Mouse (Mus musculus) hindbrain, embryonic 15.5 days (tissue): Measurements from ENCODE around the gene Tiam1. TPM values are rescaled to one million over a fixed set of nuclear protein-coding genes. Genes with fewer than 3 reads are reported as not detected.

ENCODE experiments used
- ATAC-seq: fragments of 200-750 bp; cut with Nextera tagmentation; 2 replicates; pipeline ENCODE4 v1.8.0; 2017; ENCODE audit warnings: low read depth, moderate number of reproducible peaks, moderate TSS enrichment; ENCODE audit not compliant: low FRiP score
- H3K27ac ChIP-seq: fragments of 300-500 bp; sonication (generic); replicated peaks from 2 replicates; pipeline ENCODE4 v1.5.1; 2015; ENCODE audit warnings: mild to moderate bottlenecking, inconsistent platforms
- H3K27me3 ChIP-seq: fragments of 300-500 bp; sonication (generic); 2 replicates; pipeline ENCODE4 v1.6.1; 2015; ENCODE audit warnings: control low read depth, inconsistent platforms
- H3K36me3 ChIP-seq: fragments of 300-500 bp; sonication (generic); 2 replicates; pipeline ENCODE4 v1.6.1; 2015; ENCODE audit warnings: control low read depth, inconsistent platforms
- H3K4me1 ChIP-seq: fragments of 300-500 bp; sonication (generic); replicated peaks from 2 replicates; pipeline ENCODE4 v1.6.1; 2015; ENCODE audit warnings: control low read depth, inconsistent platforms
- H3K4me2 ChIP-seq: fragments of 300-500 bp; sonication (generic); 2 replicates; pipeline ENCODE4 v1.6.1; 2015; ENCODE audit warnings: moderate library complexity, mild to moderate bottlenecking, inconsistent platforms
- H3K4me3 ChIP-seq: fragments of 300-500 bp; sonication (generic); 2 replicates; pipeline ENCODE4 v1.5.1; 2015; ENCODE audit warnings: mild to moderate bottlenecking, inconsistent platforms
- H3K9ac ChIP-seq: fragments of 300-500 bp; sonication (generic); 2 replicates; pipeline ENCODE4 v1.6.1; 2015; ENCODE audit warnings: inconsistent platforms
- H3K9me3 ChIP-seq: fragments of 300-500 bp; sonication (generic); 2 replicates; pipeline ENCODE4 v1.6.1; 2016; ENCODE audit warnings: control low read depth, inconsistent platforms
- WGBS: fragments of 180-500 bp; shearing (Covaris S2); methylation state at CpG from one replicate; pipeline ENCODE4 v1.1.7; 2015; 5-methylcytosine and 5-hydroxymethylcytosine counted together
- polyA plus RNA-seq: library from polyadenylated mRNA; unstranded; fragments of >200 nt; fragmentation: Nextera tagmentation; extraction: Ambion mirVana; gene quantifications from 2 replicates; pipeline ENCODE4 v1.2.1, GENCODE M21; 2015

The Tiam1 gene
- polyA plus RNA-seq, 1 experiment from 2014 or later: 23.8 TPM

GRCm38 (mm10) chr16:90128817-90129587 lies 14.6 kb downstream of the Tiam1 start:
- no peak overlapping the region for H3K4me2 ChIP-seq
- H3K9me3 ChIP-seq: no peaks in the 10 kb centered on the region
- ATAC-seq: no peak
- no peaks in the 10 kb centered on the region for H3K36me3 ChIP-seq
- peaks cover 11% of the 10 kb centered on the region; the same call in 1 of the 2 replicates for H3K4me1 ChIP-seq
- no peaks in the 10 kb centered on the region for H3K27me3 ChIP-seq
- H3K9ac ChIP-seq: no peak overlapping the region
- H3K4me3 ChIP-seq: no peak overlapping the region
- no peak overlapping the region for H3K27ac ChIP-seq
- WGBS: 34% methylated on average over 19 of the region's 19 CpGs

DNA sequence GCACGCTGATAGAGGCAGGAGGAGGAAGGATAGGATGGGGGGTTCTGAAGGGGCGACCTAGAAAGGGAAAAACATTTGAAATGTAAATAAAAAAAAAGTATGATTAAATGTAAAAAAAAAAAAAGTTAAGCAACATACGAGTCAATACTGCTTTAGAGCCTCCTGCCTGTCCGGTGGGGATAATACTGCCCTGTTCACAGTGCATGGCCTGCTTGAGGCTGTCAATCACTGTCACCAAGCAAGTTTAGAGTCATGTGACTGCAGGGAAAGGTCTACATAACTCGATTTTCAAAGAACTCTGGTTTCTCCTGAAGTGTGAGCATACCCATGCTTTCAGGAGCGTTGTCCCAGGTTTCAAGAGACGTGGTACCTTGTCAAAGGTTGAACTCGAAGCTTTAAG lies 15.2 kb downstream of the Tiam1 start:
- WGBS: 65% methylated on average over 8 of the region's 8 CpGs

DNA sequence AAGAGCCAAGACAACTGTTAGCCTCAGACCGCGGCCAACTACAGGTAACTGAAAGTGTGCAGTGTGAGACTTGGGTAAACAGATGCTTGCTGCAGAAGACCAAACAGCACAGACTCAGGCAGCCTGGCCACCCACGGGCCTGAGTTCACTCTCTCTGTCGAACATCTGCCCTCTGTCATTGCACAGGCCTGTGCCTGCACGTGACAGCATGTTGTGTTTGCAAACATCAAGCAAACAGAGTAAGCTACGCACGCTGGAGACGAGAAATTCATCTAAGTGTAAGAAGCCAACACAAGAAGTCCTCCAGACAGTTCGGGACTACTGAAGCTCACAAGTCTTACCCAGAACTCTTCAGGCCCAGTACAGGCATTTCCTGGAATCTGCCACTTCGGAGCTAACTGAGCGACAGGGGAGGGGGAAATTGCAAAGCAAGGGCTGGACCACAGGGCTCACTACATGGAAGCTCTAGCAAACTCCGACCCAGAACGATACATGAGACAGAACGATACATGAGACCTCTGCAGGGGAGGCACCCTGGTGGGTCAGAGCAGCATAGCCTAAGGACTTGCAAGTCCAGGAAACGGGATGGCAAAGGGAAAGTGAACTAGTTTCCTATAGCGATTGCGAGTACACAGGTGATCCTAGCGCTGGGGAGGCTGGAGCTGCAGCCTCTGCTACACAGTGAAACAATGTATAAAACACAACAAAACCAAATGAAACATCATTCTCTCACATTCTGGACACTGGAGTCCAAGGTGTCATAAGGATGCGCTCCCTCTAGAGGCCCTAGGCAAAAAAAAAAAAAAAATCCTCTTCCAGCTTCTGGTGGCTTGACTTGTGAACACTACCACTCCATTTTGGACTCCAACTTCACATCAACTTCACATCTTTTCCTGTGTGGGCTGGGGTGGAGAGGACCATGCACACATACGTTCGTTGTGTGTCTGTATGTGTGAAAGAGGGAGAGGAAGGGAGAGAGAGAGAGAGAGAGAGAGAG lies 18.0 kb downstream of the Tiam1 start:
- Histone ChIP-seq H3K27ac (no peak overlapping the region), H3K9me3 (no peaks in the 10 kb centered on the region; the same call in 1 of the 2 replicates), H3K36me3 (no peaks in the 10 kb centered on the region), H3K4me3 (no peak overlapping the region), H3K9ac (no peak overlapping the region), H3K4me2 (no peak overlapping the region), H3K27me3 (no peaks in the 10 kb centered on the region), H3K4me1 (peaks cover 11% of the 10 kb centered on the region; the same call in 1 of the 2 replicates)
- 78% methylated on average over 21 of the region's 21 CpGs for WGBS
- ATAC-seq: no peak

More for the DNA sequence above, 15.2 kb downstream of the Tiam1 start:
- no peak overlapping the region for H3K4me2 ChIP-seq
- H3K4me1 ChIP-seq: peaks cover 11% of the 10 kb centered on the region; the same call in 1 of the 2 replicates
- H3K36me3 ChIP-seq: no peaks in the 10 kb centered on the region
- no peak overlapping the region for H3K9ac ChIP-seq
- no peaks in the 10 kb centered on the region for H3K9me3 ChIP-seq
- ATAC-seq: no peak
- no peaks in the 10 kb centered on the region for H3K27me3 ChIP-seq
- no peak overlapping the region for H3K27ac ChIP-seq
- no peak overlapping the region for H3K4me3 ChIP-seq

DNA sequence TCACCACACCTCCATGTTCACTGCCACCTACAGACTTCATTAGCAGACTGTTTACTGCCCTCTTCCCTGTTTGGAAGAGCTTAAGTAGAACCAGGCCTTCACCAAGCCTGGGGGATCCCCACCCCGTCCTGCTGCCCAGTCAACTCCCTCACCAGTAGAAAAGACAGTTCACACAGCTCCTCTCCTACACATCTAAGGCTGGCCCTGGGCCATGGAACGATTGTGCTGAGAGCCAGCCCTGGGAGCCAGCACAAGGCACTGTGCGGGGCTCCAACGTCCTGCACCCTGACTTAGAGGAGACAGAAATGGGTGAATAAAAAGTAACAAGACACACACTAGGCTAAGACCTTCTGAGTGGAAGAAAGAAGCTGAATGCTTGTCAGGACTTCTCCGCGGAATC lies 20.5 kb downstream of the Tiam1 start:
- Histone ChIP-seq H3K4me2 (no peak overlapping the region), H3K4me3 (no peak overlapping the region), H3K4me1 (0 out of 2 replicates have a peak, but pooled peaks cover 5% of the 10 kb centered on the region), H3K27ac (no peak overlapping the region), H3K9ac (no peak overlapping the region), H3K27me3 (no peaks in the 10 kb centered on the region), H3K9me3 (no peaks in the 10 kb centered on the region; the same call in 1 of the 2 replicates), H3K36me3 (no peaks in the 10 kb centered on the region)
- 80% methylated on average over 6 of the region's 6 CpGs for WGBS
- ATAC-seq: no peak

DNA sequence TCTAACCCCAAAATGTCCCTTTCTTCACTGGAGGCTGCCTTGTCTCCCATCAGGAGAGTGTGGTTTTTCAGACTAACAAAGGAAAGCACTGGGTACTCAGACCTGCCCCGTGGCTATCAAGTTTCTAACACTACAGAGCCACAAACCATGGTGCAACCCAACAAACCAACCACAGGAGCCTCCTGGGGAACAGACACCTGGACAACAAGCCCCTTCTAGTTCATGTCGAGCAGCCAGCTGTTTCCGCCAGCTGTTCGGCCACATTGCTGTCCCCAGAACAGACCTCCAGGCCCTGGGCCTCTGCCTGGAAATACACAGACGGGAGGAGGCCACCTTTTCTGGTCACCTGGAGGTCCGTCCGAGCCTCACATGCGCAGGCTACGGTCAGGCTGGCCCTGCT lies 21.1 kb downstream of the Tiam1 start:
- H3K9me3 ChIP-seq: no peaks in the 10 kb centered on the region; the same call in 1 of the 2 replicates
- 91% methylated on average over 9 of the region's 9 CpGs for WGBS
- H3K4me1 ChIP-seq: 0 out of 2 replicates have a peak, but pooled peaks cover 5% of the 10 kb centered on the region
- no peak overlapping the region for H3K9ac ChIP-seq
- ATAC-seq: no peak
- H3K4me3 ChIP-seq: no peak overlapping the region
- H3K27me3 ChIP-seq: no peaks in the 10 kb centered on the region
- H3K4me2 ChIP-seq: no peak overlapping the region
- no peaks in the 10 kb centered on the region for H3K36me3 ChIP-seq
- no peak overlapping the region for H3K27ac ChIP-seq

DNA sequence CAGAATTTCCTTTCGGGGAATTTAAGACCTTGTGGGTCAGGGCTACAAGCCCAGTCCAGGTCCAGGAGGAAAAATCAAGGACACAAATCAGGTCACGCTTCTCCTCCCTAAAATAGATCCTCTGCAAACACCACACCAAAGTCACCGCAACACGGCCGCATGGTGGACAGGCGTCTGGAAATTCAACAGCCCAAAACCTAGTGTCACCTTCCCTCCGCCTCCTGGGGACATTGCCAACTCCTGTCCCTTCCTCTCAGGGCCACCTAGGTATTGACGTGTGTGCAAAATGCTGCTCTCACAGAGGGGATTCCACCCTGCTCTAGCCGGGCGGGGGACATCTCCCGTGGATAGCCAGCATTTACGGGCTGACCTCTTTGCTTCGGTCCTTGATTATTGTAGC lies 21.8 kb downstream of the Tiam1 start:
- H3K4me3 ChIP-seq: no peak overlapping the region
- H3K4me1 ChIP-seq: 0 out of 2 replicates have a peak, but pooled peaks cover 5% of the 10 kb centered on the region
- H3K27me3 ChIP-seq: no peaks in the 10 kb centered on the region
- no peaks in the 10 kb centered on the region; the same call in 1 of the 2 replicates for H3K9me3 ChIP-seq
- WGBS: 89% methylated on average over 13 of the region's 13 CpGs
- no peak overlapping the region for H3K27ac ChIP-seq
- ATAC-seq: no peak
- H3K9ac ChIP-seq: no peak overlapping the region
- H3K36me3 ChIP-seq: no peaks in the 10 kb centered on the region
- no peak overlapping the region for H3K4me2 ChIP-seq

GRCm38 (mm10) chr16:90119969-90120368 lies 23.6 kb downstream of the Tiam1 start:
- no peak for ATAC-seq
- Histone ChIP-seq H3K36me3 (no peaks in the 10 kb centered on the region), H3K4me3 (no peak overlapping the region), H3K9ac (no peak overlapping the region), H3K9me3 (no peaks in the 10 kb centered on the region; the same call in 1 of the 2 replicates), H3K27ac (no peak overlapping the region), H3K4me1 (no peaks in the 10 kb centered on the region), H3K4me2 (no peak overlapping the region), H3K27me3 (no peaks in the 10 kb centered on the region)
- WGBS: 97% methylated on average over 4 of the region's 4 CpGs

DNA sequence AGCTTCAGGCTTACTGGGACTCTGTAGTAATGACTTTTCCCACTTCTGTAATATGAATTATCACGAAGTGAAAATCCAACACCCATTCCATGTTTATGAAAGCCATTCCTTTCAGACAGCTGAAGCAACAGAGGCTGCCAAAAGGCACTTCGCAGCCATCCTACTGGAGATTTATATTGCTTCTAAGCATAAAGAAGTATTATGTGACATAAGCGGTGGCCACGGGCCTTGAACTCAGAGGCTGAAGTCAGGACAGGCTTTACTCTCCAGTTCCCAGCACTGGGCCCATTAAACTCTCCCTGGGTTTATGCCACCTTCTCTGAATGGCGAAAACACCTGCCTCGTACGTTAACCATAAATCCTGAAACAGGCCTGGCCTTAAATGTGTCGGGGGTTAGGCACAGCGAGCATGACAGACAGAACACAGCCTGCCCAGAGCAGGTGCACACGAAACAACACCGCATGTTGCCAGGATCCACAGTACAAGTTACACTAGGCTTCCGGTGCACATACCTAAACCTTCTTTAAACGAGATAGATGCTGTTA lies 26.9 kb downstream of the Tiam1 start:
- Histone ChIP-seq H3K27ac (no peak overlapping the region), H3K9me3 (no peaks in the 10 kb centered on the region; the same call in 1 of the 2 replicates), H3K27me3 (no peaks in the 10 kb centered on the region), H3K4me3 (no peak overlapping the region), H3K9ac (no peak overlapping the region), H3K4me2 (no peak overlapping the region), H3K4me1 (no peaks in the 10 kb centered on the region), H3K36me3 (no peaks in the 10 kb centered on the region)
- no peak for ATAC-seq
- 90% methylated on average over 13 of the region's 13 CpGs for WGBS

DNA sequence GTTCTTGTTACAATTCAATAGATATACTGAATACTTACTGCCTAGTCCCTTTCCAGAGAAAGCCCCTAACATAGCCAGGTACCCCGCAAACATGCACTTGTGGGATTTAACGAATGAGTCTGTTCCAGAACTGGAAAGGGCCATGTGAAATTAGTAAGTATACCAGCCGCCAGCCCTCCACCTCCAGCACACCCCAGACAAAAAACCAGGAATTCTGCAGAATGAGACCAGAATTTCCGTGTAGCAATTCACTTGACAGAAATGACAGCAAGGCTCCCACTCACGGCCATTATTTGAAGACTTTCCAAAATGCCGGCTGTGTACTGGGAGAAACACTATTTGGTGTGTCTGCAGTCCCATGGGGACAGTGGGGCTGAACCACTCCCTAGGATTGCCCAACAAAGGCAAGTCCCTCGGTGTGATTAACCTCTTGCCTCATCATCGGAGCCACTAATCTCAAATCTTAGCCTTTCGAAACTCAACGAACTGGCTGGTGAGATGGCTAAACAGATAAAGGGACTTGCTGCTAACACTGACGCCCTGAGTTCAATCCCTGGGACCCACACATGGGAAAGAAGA lies 30.9 kb downstream of the Tiam1 start:
- no peak overlapping the region for H3K4me3 ChIP-seq
- ATAC-seq: no peak
- H3K27ac ChIP-seq: no peak overlapping the region
- no peaks in the 10 kb centered on the region for H3K4me1 ChIP-seq
- no peak overlapping the region for H3K4me2 ChIP-seq
- no peaks in the 10 kb centered on the region for H3K9me3 ChIP-seq
- no peaks in the 10 kb centered on the region for H3K36me3 ChIP-seq
- WGBS: 90% methylated on average over 11 of the region's 11 CpGs
- H3K27me3 ChIP-seq: no peaks in the 10 kb centered on the region
- no peak overlapping the region for H3K9ac ChIP-seq

DNA sequence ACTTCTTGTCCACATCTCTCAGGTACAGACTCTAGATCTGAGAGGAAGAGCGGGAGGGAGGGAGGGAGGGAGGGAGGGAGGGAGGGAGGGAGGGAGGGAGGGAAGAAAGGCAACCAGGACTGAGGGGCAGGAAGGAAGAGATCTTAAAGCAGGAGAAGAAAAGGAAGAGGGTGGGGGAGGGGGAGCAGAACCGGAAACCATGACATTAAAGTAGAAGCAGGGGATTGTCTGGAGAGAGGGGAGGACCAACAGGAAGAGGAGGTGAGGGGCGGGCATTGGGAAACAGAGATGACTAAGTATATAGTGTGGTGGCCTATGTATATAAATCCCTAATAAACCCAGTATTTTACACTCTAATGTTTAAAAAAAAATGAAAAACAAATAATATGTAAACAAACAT lies 34.1 kb downstream of the Tiam1 start:
- Histone ChIP-seq H3K27me3 (no peaks in the 10 kb centered on the region), H3K9ac (no peak overlapping the region), H3K4me3 (no peak overlapping the region), H3K4me2 (no peak overlapping the region), H3K9me3 (no peaks in the 10 kb centered on the region), H3K36me3 (no peaks in the 10 kb centered on the region), H3K4me1 (0 out of 2 replicates have a peak, but pooled peaks cover 3% of the 10 kb centered on the region), H3K27ac (no peak overlapping the region)
- 48% methylated on average over 2 of the region's 3 CpGs for WGBS
- ATAC-seq: no peak

DNA sequence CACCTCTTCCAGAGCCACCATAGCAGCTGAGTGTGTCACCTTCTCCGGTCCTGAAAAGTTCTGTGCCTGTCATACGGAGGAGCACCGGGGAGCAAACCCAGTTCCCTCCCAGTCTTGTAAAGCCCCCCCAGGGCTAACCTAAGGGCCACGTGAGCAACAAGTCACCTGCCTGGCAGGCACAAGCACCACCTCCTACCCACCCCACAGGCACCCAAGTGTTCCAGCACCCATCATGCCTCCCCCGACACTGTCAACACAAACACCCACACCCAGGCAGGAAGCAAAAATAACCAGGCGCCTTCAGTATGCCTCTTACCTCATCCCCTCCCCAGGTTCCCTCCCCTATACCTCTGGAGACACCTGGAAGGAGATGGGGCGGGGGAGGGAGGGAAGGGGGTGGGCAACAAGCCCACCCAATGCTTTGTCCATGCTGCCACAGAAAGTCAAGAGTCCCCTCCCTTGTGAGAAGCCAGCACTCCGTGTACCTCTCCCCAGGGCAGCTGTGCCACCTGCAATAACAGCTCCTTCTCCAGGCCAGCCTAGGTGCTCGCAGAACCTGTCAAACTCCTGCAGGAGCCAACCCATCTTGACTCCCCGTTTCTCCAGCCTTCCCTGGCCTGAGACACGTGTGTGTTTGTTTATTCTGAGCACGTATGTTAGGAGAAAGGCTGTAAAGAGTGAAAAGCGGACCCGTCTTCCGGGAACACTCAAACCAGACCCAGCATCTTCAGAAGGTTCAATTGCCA lies 38.7 kb downstream of the Tiam1 start:
- H3K36me3 ChIP-seq: no peaks in the 10 kb centered on the region
- no peaks in the 10 kb centered on the region for H3K9me3 ChIP-seq
- no peak overlapping the region for H3K4me3 ChIP-seq
- WGBS: 82% methylated on average over 15 of the region's 15 CpGs
- H3K4me2 ChIP-seq: no peak overlapping the region
- 0 out of 2 replicates have a peak, but pooled peaks cover 3% of the 10 kb centered on the region for H3K4me1 ChIP-seq
- no peak for ATAC-seq
- no peak overlapping the region for H3K27ac ChIP-seq
- H3K9ac ChIP-seq: no peak overlapping the region
- H3K27me3 ChIP-seq: no peaks in the 10 kb centered on the region
